Mouse (Mus musculus) lung, postnatal 25 days (tissue): ENCODE results near the gene Dynlt1f.
"Not testable (repeated sequence)": the region's sequence is repeated elsewhere in the genome, so short reads cannot be mapped to it uniquely, and the experiment has no call there.

Experiments
- DNase-seq: peaks from one replicate; pipeline ENCODE4 v3.0.0; 2022; ENCODE audit warnings: low spot score

Dynlt1f gene

GRCm38 (mm10) chr17:6624926-6625558, 30.7 kb downstream of the Dynlt1f start:
- DNase-seq, result not testable (repeated sequence)

- DNase-seq, result not testable (repeated sequence)
These were observed 33.7 kb downstream of the Dynlt1f start for GRCm38 (mm10) chr17:6621976-6622375.

- DNase-seq, result not testable (repeated sequence)
These were observed 34.8 kb downstream of the Dynlt1f start for GRCm38 (mm10) chr17:6620730-6621451.

GRCm38 (mm10) chr17:6620035-6620434, 35.7 kb downstream of the Dynlt1f start:
- DNase-seq, result not testable (repeated sequence)

GRCm38 (mm10) chr17:6619271-6619670, 36.4 kb downstream of the Dynlt1f start:
- not testable (repeated sequence) for DNase-seq

GRCm38 (mm10) chr17:6617689-6618400, 37.9 kb downstream of the Dynlt1f start:
- not testable (repeated sequence) for DNase-seq

GRCm38 (mm10) chr17:6616731-6617130, 39.0 kb downstream of the Dynlt1f start:
- DNase-seq, result not testable (repeated sequence)

GRCm38 (mm10) chr17:6614316-6614715, 41.4 kb downstream of the Dynlt1f start:
- not testable (repeated sequence) for DNase-seq

GRCm38 (mm10) chr17:6613524-6613923, 42.2 kb downstream of the Dynlt1f start:
- not testable (repeated sequence) for DNase-seq

- not testable (repeated sequence) for DNase-seq
These were observed 50.4 kb downstream of the Dynlt1f start for GRCm38 (mm10) chr17:6605347-6605746.

- DNase-seq, result not testable (repeated sequence)
These were observed 53.5 kb downstream of the Dynlt1f start for GRCm38 (mm10) chr17:6602205-6602604.

- peak; percentile 89 for DNase-seq
These were observed 54.3 kb downstream of the Dynlt1f start, which contains the start of gene Dynlt1c for GRCm38 (mm10) chr17:6601204-6601911. Dynlt1c (plus strand) TSS chr17:6601671.

GRCm38 (mm10) chr17:6600216-6600911, 55.3 kb downstream of the Dynlt1f start:
- DNase-seq, result peak; percentile 23

GRCm38 (mm10) chr17:6598356-6598755, 57.3 kb downstream of the Dynlt1f start:
- DNase-seq, result not testable (repeated sequence)
